Mouse (Mus musculus) kidney, embryonic 16.5 days (tissue): ENCODE measurements at regions not wholly inside any gene's neighbourhood (a gene's known extent, or its start where the extent isn't known, plus 50 kb on each side); places are given as distances from the start of the nearest gene placed in this dataset.

Experiments
- ATAC-seq: fragments of 200-750 bp; cut with Nextera tagmentation; 2 replicates; pipeline ENCODE4 v1.8.0; 2017; ENCODE audit warnings: moderate TSS enrichment; ENCODE audit not compliant: low FRiP score, low TSS enrichment
- H3K27ac ChIP-seq: fragments of 300-500 bp; sonication (generic); 2 replicates; pipeline ENCODE4 v1.5.1; 2014; ENCODE audit warnings: low read length
- H3K27me3 ChIP-seq: fragments of 300-500 bp; sonication (generic); 2 replicates; pipeline ENCODE4 v1.6.1; 2014; ENCODE audit warnings: low read length, control low read depth, mixed read lengths; ENCODE audit not compliant: insufficient read depth
- H3K36me3 ChIP-seq: fragments of 300-500 bp; sonication (generic); 2 replicates; pipeline ENCODE4 v1.6.1; 2014; ENCODE audit warnings: low read length, control low read depth, mixed read lengths; ENCODE audit not compliant: insufficient read depth
- H3K4me1 ChIP-seq: fragments of 300-500 bp; sonication (generic); 2 replicates; pipeline ENCODE4 v1.6.1; 2014; ENCODE audit warnings: low read length, control low read depth, mixed read lengths; ENCODE audit not compliant: insufficient read depth
- H3K4me2 ChIP-seq: fragments of 300-500 bp; sonication (generic); replicated peaks from 2 replicates; pipeline ENCODE4 v1.6.1; 2014; ENCODE audit warnings: low read depth, low read length
- H3K4me3 ChIP-seq: fragments of 300-500 bp; sonication (generic); 2 replicates; pipeline ENCODE4 v1.5.1; 2014; ENCODE audit warnings: mild to moderate bottlenecking, low read length
- H3K9ac ChIP-seq: fragments of 300-500 bp; sonication (generic); replicated peaks from 2 replicates; pipeline ENCODE4 v1.6.1; 2014; ENCODE audit warnings: low read length
- H3K9me3 ChIP-seq: fragments of 300-500 bp; sonication (generic); 2 replicates; pipeline ENCODE4 v1.6.1; 2016; ENCODE audit warnings: low read length, control low read depth
- WGBS: fragments of 180-500 bp; shearing (Covaris S2); extraction: QIAGEN DNeasy Blood & Tissue Kit; methylation state at CpG from one replicate; pipeline ENCODE4 v1.1.7; 2014; 5-methylcytosine and 5-hydroxymethylcytosine counted together

GRCm38 (mm10) chr7:40142906-40143305 lies 625.3 kb downstream of the Zfp619 start:
- ATAC-seq, result no peak
- Histone ChIP-seq H3K27me3 (no peaks in the 10 kb centered on the region), H3K27ac (no peak overlapping the region), H3K36me3 (no peaks in the 10 kb centered on the region), H3K9ac (no peak overlapping the region), H3K4me2 (no peak overlapping the region), H3K9me3 (no peaks in the 10 kb centered on the region), H3K4me3 (no peak overlapping the region), H3K4me1 (no peaks in the 10 kb centered on the region)
- WGBS, result 58% methylated on average over 4 of the region's 4 CpGs

GRCm38 (mm10) chr7:40144431-40144830 lies 626.9 kb downstream of the Zfp619 start:
- Histone ChIP-seq H3K4me2 (no peak overlapping the region), H3K4me1 (no peaks in the 10 kb centered on the region), H3K27me3 (no peaks in the 10 kb centered on the region), H3K9ac (no peak overlapping the region), H3K9me3 (no peaks in the 10 kb centered on the region), H3K36me3 (no peaks in the 10 kb centered on the region), H3K27ac (no peak overlapping the region), H3K4me3 (no peak overlapping the region)
- no peak for ATAC-seq
- 85% methylated on average over 1 of the region's 1 CpGs for WGBS

- H3K9me3 ChIP-seq, result no peaks in the 10 kb centered on the region
- WGBS, result 89% methylated on average over 2 of the region's 2 CpGs
- no peak overlapping the region for H3K4me3 ChIP-seq
- no peak for ATAC-seq
- H3K27me3 ChIP-seq, result no peaks in the 10 kb centered on the region
- H3K36me3 ChIP-seq, result no peaks in the 10 kb centered on the region
- no peak overlapping the region for H3K27ac ChIP-seq
- no peak overlapping the region for H3K4me2 ChIP-seq
- no peak overlapping the region for H3K9ac ChIP-seq
- H3K4me1 ChIP-seq, result no peaks in the 10 kb centered on the region
Measured at GRCm38 (mm10) chr7:40177570-40177969, 660.0 kb downstream of the Zfp619 start.

GRCm38 (mm10) chr7:40195366-40195765 lies 677.8 kb downstream of the Zfp619 start:
- ATAC-seq, result no peak
- Histone ChIP-seq H3K27ac (no peak overlapping the region), H3K4me1 (no peaks in the 10 kb centered on the region), H3K36me3 (no peaks in the 10 kb centered on the region), H3K9ac (no peak overlapping the region), H3K9me3 (no peaks in the 10 kb centered on the region), H3K4me3 (no peak overlapping the region), H3K4me2 (no peak overlapping the region), H3K27me3 (no peaks in the 10 kb centered on the region)
- 82% methylated on average over 3 of the region's 3 CpGs for WGBS

- no peak for ATAC-seq
- 61% methylated on average over 1 of the region's 1 CpGs for WGBS
- no peaks in the 10 kb centered on the region for H3K9me3 ChIP-seq
- no peak overlapping the region for H3K4me2 ChIP-seq
- no peak overlapping the region for H3K4me3 ChIP-seq
- H3K36me3 ChIP-seq, result no peaks in the 10 kb centered on the region
- H3K4me1 ChIP-seq, result no peaks in the 10 kb centered on the region
- no peak overlapping the region for H3K27ac ChIP-seq
- H3K9ac ChIP-seq, result no peak overlapping the region
- no peaks in the 10 kb centered on the region for H3K27me3 ChIP-seq
Measured at GRCm38 (mm10) chr7:40202615-40203014, 685.0 kb downstream of the Zfp619 start.

- Histone ChIP-seq H3K9me3 (no peaks in the 10 kb centered on the region), H3K4me2 (no peak overlapping the region), H3K36me3 (no peaks in the 10 kb centered on the region), H3K4me1 (0 out of 2 replicates have a peak, but pooled peaks cover 4% of the 10 kb centered on the region), H3K27ac (no peak overlapping the region), H3K9ac (no peak overlapping the region), H3K4me3 (no peak overlapping the region), H3K27me3 (no peaks in the 10 kb centered on the region)
- ATAC-seq, result no peak
- 79% methylated on average over 5 of the region's 5 CpGs for WGBS
Measured at GRCm38 (mm10) chr7:40211956-40212355, 686.2 kb upstream of the Vstm2b start.

- no peak overlapping the region for H3K27ac ChIP-seq
- H3K9me3 ChIP-seq, result no peaks in the 10 kb centered on the region
- H3K9ac ChIP-seq, result no peak overlapping the region
- WGBS, result 71% methylated on average over 2 of the region's 2 CpGs
- H3K4me1 ChIP-seq, result 0 out of 2 replicates have a peak, but pooled peaks cover 4% of the 10 kb centered on the region
- H3K36me3 ChIP-seq, result no peaks in the 10 kb centered on the region
- no peaks in the 10 kb centered on the region for H3K27me3 ChIP-seq
- ATAC-seq, result no peak
- H3K4me3 ChIP-seq, result no peak overlapping the region
- H3K4me2 ChIP-seq, result no peak overlapping the region
Measured at GRCm38 (mm10) chr7:40212576-40212975, 685.6 kb upstream of the Vstm2b start.

GRCm38 (mm10) chr7:40213646-40214045 lies 684.5 kb upstream of the Vstm2b start:
- no peak overlapping the region for H3K9ac ChIP-seq
- no peak for ATAC-seq
- H3K9me3 ChIP-seq, result no peaks in the 10 kb centered on the region
- no peak overlapping the region for H3K4me3 ChIP-seq
- H3K27me3 ChIP-seq, result no peaks in the 10 kb centered on the region
- no peak overlapping the region for H3K27ac ChIP-seq
- no peak overlapping the region for H3K4me2 ChIP-seq
- H3K4me1 ChIP-seq, result 0 out of 2 replicates have a peak, but pooled peaks cover 4% of the 10 kb centered on the region
- H3K36me3 ChIP-seq, result no peaks in the 10 kb centered on the region
- 73% methylated on average over 2 of the region's 2 CpGs for WGBS

- Histone ChIP-seq H3K9me3 (no peaks in the 10 kb centered on the region), H3K9ac (no peak overlapping the region), H3K36me3 (no peaks in the 10 kb centered on the region), H3K27ac (no peak overlapping the region), H3K4me1 (0 out of 2 replicates have a peak, but pooled peaks cover 4% of the 10 kb centered on the region), H3K4me3 (no peak overlapping the region), H3K27me3 (no peaks in the 10 kb centered on the region), H3K4me2 (no peak overlapping the region)
- peak; percentile 68; the same call in 1 of the 2 replicates for ATAC-seq
- WGBS, result 31% methylated on average over 4 of the region's 4 CpGs
Measured at GRCm38 (mm10) chr7:40214395-40214794, 683.7 kb upstream of the Vstm2b start.

GRCm38 (mm10) chr7:40215271-40215670 lies 682.9 kb upstream of the Vstm2b start:
- Histone ChIP-seq H3K36me3 (no peaks in the 10 kb centered on the region), H3K9ac (no peak overlapping the region), H3K9me3 (no peaks in the 10 kb centered on the region), H3K27ac (no peak overlapping the region), H3K4me1 (0 out of 2 replicates have a peak, but pooled peaks cover 4% of the 10 kb centered on the region), H3K4me3 (no peak overlapping the region), H3K4me2 (no peak overlapping the region), H3K27me3 (no peaks in the 10 kb centered on the region)
- no peak for ATAC-seq
- WGBS, result 76% methylated on average over 2 of the region's 2 CpGs
